Mouse (Mus musculus) heart, embryonic 15.5 days (tissue): ENCODE measurements around the gene Plk5. TPM values are rescaled to one million over a fixed set of nuclear protein-coding genes. Genes with fewer than 3 reads are reported as not detected.

Source experiments
- ATAC-seq: fragments of 200-750 bp; cut with Nextera tagmentation; replicated peaks from 2 replicates; pipeline ENCODE4 v1.8.0; 2017; ENCODE audit warnings: low read depth, moderate TSS enrichment; ENCODE audit not compliant: insufficient number of reproducible peaks, insufficient read depth, low FRiP score
- H3K27ac ChIP-seq: fragments of 300-500 bp; sonication (generic); 2 replicates; pipeline ENCODE4 v1.5.1; 2015; ENCODE audit warnings: mild to moderate bottlenecking, inconsistent platforms
- H3K27me3 ChIP-seq: fragments of 300-500 bp; sonication (generic); 2 replicates; pipeline ENCODE4 v1.6.1; 2015; ENCODE audit warnings: inconsistent platforms
- H3K36me3 ChIP-seq: fragments of 300-500 bp; sonication (generic); 2 replicates; pipeline ENCODE4 v1.6.1; 2015; ENCODE audit warnings: mild to moderate bottlenecking, inconsistent platforms
- H3K4me1 ChIP-seq: fragments of 300-500 bp; sonication (generic); replicated peaks from 2 replicates; pipeline ENCODE4 v1.6.1; 2015; ENCODE audit warnings: inconsistent platforms
- H3K4me2 ChIP-seq: fragments of 300-500 bp; sonication (generic); 2 replicates; pipeline ENCODE4 v1.6.1; 2015; ENCODE audit warnings: inconsistent platforms, mild to moderate bottlenecking, moderate library complexity
- H3K4me3 ChIP-seq: fragments of 300-500 bp; sonication (generic); 2 replicates; pipeline ENCODE4 v1.5.1; 2015; ENCODE audit warnings: mild to moderate bottlenecking, inconsistent platforms
- H3K9ac ChIP-seq: fragments of 300-500 bp; sonication (generic); 2 replicates; pipeline ENCODE4 v1.6.1; 2015; ENCODE audit warnings: mild to moderate bottlenecking, inconsistent platforms
- H3K9me3 ChIP-seq: fragments of 300-500 bp; sonication (generic); replicated peaks from 2 replicates; pipeline ENCODE4 v1.6.1; 2016; ENCODE audit warnings: inconsistent platforms
- WGBS: fragments of 180-500 bp; shearing (Covaris S2); methylation state at CpG from one replicate; pipeline ENCODE4 v1.1.7; 2015; ENCODE audit warnings: mixed read lengths; 5-methylcytosine and 5-hydroxymethylcytosine counted together
- polyA plus RNA-seq: library from polyadenylated mRNA; unstranded; fragments of >200 nt; fragmentation: Nextera tagmentation; extraction: Ambion mirVana; gene quantifications from 2 replicates; pipeline ENCODE4 v1.2.1, GENCODE M21; 2015

The Plk5 gene
- polyA plus RNA-seq, 1 experiment from 2014 or later = 0.06 TPM

- Histone ChIP-seq H3K9me3 (no peaks in the 10 kb centered on the region), H3K27ac (no peak overlapping the region), H3K4me3 (no peak overlapping the region), H3K4me2 (no peak overlapping the region), H3K4me1 (peaks cover 35% of the 10 kb centered on the region), H3K36me3 (peaks cover 12% of the 10 kb centered on the region; the same call in 1 of the 2 replicates), H3K9ac (no peak overlapping the region), H3K27me3 (peaks cover 29% of the 10 kb centered on the region)
- WGBS = 86% methylated on average over 21 of the region's 21 CpGs
- ATAC-seq = no peak
Observed at GRCm38 (mm10) chr10:80321670-80322581, 34.3 kb upstream of the Plk5 start.

GRCm38 (mm10) chr10:80322811-80323211 lies 33.4 kb upstream of the Plk5 start:
- Histone ChIP-seq H3K4me2 (peak overlapping the region; percentile 98), H3K9ac (peak overlapping the region; percentile 62), H3K4me1 (peaks cover 26% of the 10 kb centered on the region), H3K27ac (no peak overlapping the region), H3K4me3 (peak overlapping the region; percentile 64), H3K27me3 (peaks cover 20% of the 10 kb centered on the region), H3K9me3 (no peaks in the 10 kb centered on the region), H3K36me3 (peaks cover 9% of the 10 kb centered on the region; the same call in 1 of the 2 replicates)
- peak; percentile 3; the same call in 1 of the 2 replicates for ATAC-seq
- WGBS = 3% methylated on average over 28 of the region's 28 CpGs

GRCm38 (mm10) chr10:80323261-80324119 lies 32.8 kb upstream of the Plk5 start:
- peaks cover 3% of the 10 kb centered on the region; the same call in 1 of the 2 replicates for H3K36me3 ChIP-seq
- H3K27me3 ChIP-seq = peaks cover 19% of the 10 kb centered on the region; the same call in 1 of the 2 replicates
- WGBS = 1% methylated on average over 46 of the region's 46 CpGs
- H3K27ac ChIP-seq = no peak overlapping the region
- no peaks in the 10 kb centered on the region for H3K9me3 ChIP-seq
- peak overlapping the region; percentile 98 for H3K4me2 ChIP-seq
- peak overlapping the region; percentile 64 for H3K4me3 ChIP-seq
- peak overlapping the region; percentile 62 for H3K9ac ChIP-seq
- ATAC-seq = peak; percentile 48
- H3K4me1 ChIP-seq = peaks cover 26% of the 10 kb centered on the region

GRCm38 (mm10) chr10:80324120-80325037 lies 31.9 kb upstream of the Plk5 start:
- peak overlapping the region; percentile 98 for H3K4me2 ChIP-seq
- no peak for ATAC-seq
- no peak overlapping the region for H3K27ac ChIP-seq
- H3K9ac ChIP-seq = no peak overlapping the region; the same call in 1 of the 2 replicates
- peaks cover 19% of the 10 kb centered on the region; the same call in 1 of the 2 replicates for H3K27me3 ChIP-seq
- WGBS = 77% methylated on average over 17 of the region's 17 CpGs
- peaks cover 28% of the 10 kb centered on the region for H3K4me1 ChIP-seq
- no peak overlapping the region for H3K4me3 ChIP-seq
- no peaks in the 10 kb centered on the region for H3K36me3 ChIP-seq
- H3K9me3 ChIP-seq = no peaks in the 10 kb centered on the region

- Histone ChIP-seq H3K4me1 (peaks cover 30% of the 10 kb centered on the region), H3K4me3 (no peak overlapping the region), H3K9ac (no peak overlapping the region), H3K4me2 (no peak overlapping the region), H3K9me3 (no peaks in the 10 kb centered on the region), H3K27me3 (peaks cover 19% of the 10 kb centered on the region; the same call in 1 of the 2 replicates), H3K27ac (no peak overlapping the region), H3K36me3 (no peaks in the 10 kb centered on the region)
- WGBS = 81% methylated on average over 21 of the region's 21 CpGs
- no peak for ATAC-seq
Observed at GRCm38 (mm10) chr10:80325045-80325444, 31.2 kb upstream of the Plk5 start.

- H3K9me3 ChIP-seq = no peaks in the 10 kb centered on the region
- ATAC-seq = peak; percentile 96
Observed at GRCm38 (mm10) chr10:80329273-80330081, 26.8 kb upstream of the Plk5 start, which contains the start of the genes Pcsk4 and Reep6. TSS of gene Pcsk4 (minus strand) at chr10:80329498. TSS of gene Reep6 (plus strand) at chr10:80329953.

GRCm38 (mm10) chr10:80330084-80330483 lies 26.2 kb upstream of the Plk5 start:
- Histone ChIP-seq H3K9ac (peak overlapping the region; percentile 50), H3K9me3 (no peaks in the 10 kb centered on the region), H3K36me3 (no peaks in the 10 kb centered on the region), H3K4me2 (peak overlapping the region; percentile 95), H3K4me3 (peak overlapping the region; percentile 55), H3K4me1 (peaks cover 21% of the 10 kb centered on the region), H3K27ac (no peak overlapping the region), H3K27me3 (peaks cover 52% of the 10 kb centered on the region)
- WGBS = 1% methylated on average over 31 of the region's 41 CpGs
- no peak for ATAC-seq

More at GRCm38 (mm10) chr10:80329273-80330081, 26.8 kb upstream of the Plk5 start, which contains the start of the genes Pcsk4 and Reep6:
- whole genome bisulfite sequencing = 5% methylated on average over 36 of the region's 36 CpGs
- Histone ChIP-seq H3K4me2 (peak within 1 kb of the TSS; percentile 95), H3K36me3 (no peaks in the 10 kb centered on the region), H3K27me3 (peaks cover 52% of the 10 kb centered on the region), H3K9ac (peak within 1 kb of the TSS; percentile 50), H3K27ac (no peak within 1 kb of the TSS), H3K4me1 (peaks cover 21% of the 10 kb centered on the region), H3K4me3 (peak within 1 kb of the TSS; percentile 55)

GRCm38 (mm10) chr10:80330888-80331287 lies 25.4 kb upstream of the Plk5 start:
- peak overlapping the region; percentile 50; the same call in 1 of the 2 replicates for H3K9ac ChIP-seq
- H3K4me2 ChIP-seq = peak overlapping the region; percentile 95
- peaks cover 21% of the 10 kb centered on the region for H3K4me1 ChIP-seq
- peaks cover 50% of the 10 kb centered on the region for H3K27me3 ChIP-seq
- WGBS = 51% methylated on average over 2 of the region's 2 CpGs
- H3K36me3 ChIP-seq = no peaks in the 10 kb centered on the region
- no peaks in the 10 kb centered on the region for H3K9me3 ChIP-seq
- H3K27ac ChIP-seq = no peak overlapping the region
- no peak for ATAC-seq
- peak overlapping the region; percentile 55; the same call in 1 of the 2 replicates for H3K4me3 ChIP-seq

GRCm38 (mm10) chr10:80331636-80332524 lies 24.4 kb upstream of the Plk5 start:
- H3K27me3 ChIP-seq = peaks cover 46% of the 10 kb centered on the region
- 55% methylated on average over 10 of the region's 10 CpGs for WGBS
- ATAC-seq = no peak
- H3K27ac ChIP-seq = no peak overlapping the region
- no peaks in the 10 kb centered on the region for H3K36me3 ChIP-seq
- H3K9ac ChIP-seq = no peak overlapping the region
- H3K9me3 ChIP-seq = no peaks in the 10 kb centered on the region
- H3K4me3 ChIP-seq = no peak overlapping the region
- no peak overlapping the region for H3K4me2 ChIP-seq
- peaks cover 21% of the 10 kb centered on the region for H3K4me1 ChIP-seq
